Mouse (Mus musculus): ENCODE data around the gene Cfap61. TPM values are rescaled to one million over a fixed set of nuclear protein-coding genes. Genes with fewer than 3 reads are reported as not detected.

Gene Cfap61
- polyA plus RNA-seq, 1 experiment from 2014 or later = 1.4 TPM

DNA sequence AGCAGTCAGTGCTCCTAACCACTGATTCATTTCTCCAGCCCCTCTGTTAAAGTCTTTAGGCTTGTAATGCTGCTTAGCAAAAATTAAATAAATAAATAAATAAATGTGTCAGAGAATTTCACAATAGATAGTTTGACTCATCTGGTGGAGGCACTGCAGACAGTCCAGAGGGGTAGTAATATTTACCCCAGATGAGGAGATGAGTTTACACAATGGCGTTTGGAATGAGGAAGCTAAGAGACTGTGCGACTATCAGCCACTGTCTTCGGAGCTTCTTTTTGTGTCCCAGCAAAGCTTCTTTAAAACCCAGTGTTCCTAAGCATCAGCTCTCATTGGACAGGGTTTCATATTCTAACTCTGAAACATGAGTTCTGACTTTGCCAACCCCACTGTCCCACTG is 165.3 kb downstream of the Cfap61 start:
- 0 out of 2 replicates have a peak, but pooled peaks cover 2% of the 10 kb centered on the region for H3K27me3 ChIP-seq (ENCODE audit: control insufficient read depth, insufficient read depth, low read length)
- whole genome bisulfite sequencing = 75% methylated on average over 3 of the region's 3 CpGs
- H3K4me3 ChIP-seq (ENCODE audit: low read depth, low read length) = no peak overlapping the region
- H3K9ac ChIP-seq (ENCODE audit: low read length) = no peak overlapping the region
- H3K9me3 ChIP-seq (ENCODE audit: control insufficient read depth, low read length) = no peaks in the 10 kb centered on the region
- H3K4me1 ChIP-seq (replicated peaks; ENCODE audit: control insufficient read depth, insufficient read depth, low read length) = peaks cover 2% of the 10 kb centered on the region; the same call in 1 of the 2 replicates
- ATAC-seq (replicated peaks; ENCODE audit: low FRiP score) = no peak
- H3K4me2 ChIP-seq (ENCODE audit: low read depth, low read length, severe bottlenecking) = no peak overlapping the region
- no peak for DNase-seq (ENCODE audit: low spot score)
- H3K36me3 ChIP-seq (ENCODE audit: control insufficient read depth, insufficient read depth, low read length) = no peaks in the 10 kb centered on the region
- H3K27ac ChIP-seq (ENCODE audit: low read depth, low read length) = no peak overlapping the region

DNA sequence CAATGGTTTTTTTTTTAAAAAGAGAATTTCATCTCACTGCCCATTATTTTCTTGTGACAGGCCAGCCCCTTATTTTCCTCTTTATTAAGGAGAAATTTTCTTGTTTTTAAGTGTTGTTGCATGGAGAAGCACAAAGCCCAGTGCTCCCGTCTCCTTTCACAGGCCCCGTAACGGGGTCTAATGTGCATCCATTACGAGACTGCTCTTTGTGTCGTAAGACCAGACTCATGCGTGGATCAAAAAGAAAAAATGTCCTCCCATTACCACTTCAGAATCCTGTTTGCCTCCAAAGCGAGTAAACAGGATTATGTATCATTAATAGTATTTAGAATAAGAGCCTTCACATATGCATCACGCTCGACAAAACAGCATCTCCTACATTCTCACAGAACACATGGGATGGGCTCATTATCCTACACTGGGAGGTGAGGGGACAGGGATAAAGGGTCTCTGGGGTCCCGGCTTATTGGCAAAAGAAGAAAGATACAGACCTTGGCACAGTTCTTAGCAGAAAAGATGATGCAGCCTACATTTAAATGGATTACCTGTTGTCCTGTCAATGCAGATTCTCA is 166.0 kb downstream of the Cfap61 start:
- WGBS = 39% methylated on average over 10 of the region's 10 CpGs
- no peak overlapping the region for H3K4me3 ChIP-seq (ENCODE audit: low read depth, low read length)
- H3K4me1 ChIP-seq (replicated peaks; ENCODE audit: control insufficient read depth, insufficient read depth, low read length) = peaks cover 2% of the 10 kb centered on the region; the same call in 1 of the 2 replicates
- DNase-seq (ENCODE audit: low spot score) (no peak), ATAC-seq (replicated peaks; ENCODE audit: low FRiP score) (no peak)
- no peak overlapping the region for H3K9ac ChIP-seq (ENCODE audit: low read length)
- no peaks in the 10 kb centered on the region for H3K36me3 ChIP-seq (ENCODE audit: control insufficient read depth, insufficient read depth, low read length)
- no peaks in the 10 kb centered on the region for H3K9me3 ChIP-seq (ENCODE audit: control insufficient read depth, low read length)
- 0 out of 2 replicates have a peak, but pooled peaks cover 2% of the 10 kb centered on the region for H3K27me3 ChIP-seq (ENCODE audit: control insufficient read depth, insufficient read depth, low read length)
- H3K4me2 ChIP-seq (ENCODE audit: low read depth, low read length, severe bottlenecking) = no peak overlapping the region
- no peak overlapping the region for H3K27ac ChIP-seq (ENCODE audit: low read depth, low read length)

DNA sequence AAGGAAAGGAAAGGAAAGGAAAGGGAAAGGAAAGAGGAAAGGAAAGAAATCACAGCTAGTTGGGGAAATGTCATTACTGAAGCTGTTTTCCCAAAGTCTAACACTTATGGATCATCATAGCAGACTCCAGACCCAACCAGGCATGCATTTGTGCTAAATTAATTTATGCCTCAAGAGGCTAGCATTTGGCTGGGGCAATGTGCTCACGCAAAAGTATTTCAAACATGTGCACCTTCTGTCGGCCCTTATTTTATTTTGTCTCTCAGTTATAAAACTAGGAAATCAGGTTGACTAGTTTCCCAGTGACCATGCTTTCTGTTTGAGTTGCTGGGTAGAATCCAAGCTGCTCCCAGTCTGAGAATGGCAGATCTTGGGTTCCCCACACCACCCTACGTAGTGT is 168.0 kb downstream of the Cfap61 start:
- Histone ChIP-seq H3K27me3 (ENCODE audit: control insufficient read depth, insufficient read depth, low read length) (0 out of 2 replicates have a peak, but pooled peaks cover 2% of the 10 kb centered on the region), H3K4me1 (replicated peaks; ENCODE audit: control insufficient read depth, insufficient read depth, low read length) (peaks cover 2% of the 10 kb centered on the region; the same call in 1 of the 2 replicates), H3K4me2 (ENCODE audit: low read depth, low read length, severe bottlenecking) (no peak overlapping the region), H3K9ac (ENCODE audit: low read length) (no peak overlapping the region), H3K9me3 (ENCODE audit: control insufficient read depth, low read length) (no peaks in the 10 kb centered on the region), H3K27ac (ENCODE audit: low read depth, low read length) (no peak overlapping the region), H3K36me3 (ENCODE audit: control insufficient read depth, insufficient read depth, low read length) (no peaks in the 10 kb centered on the region), H3K4me3 (ENCODE audit: low read depth, low read length) (no peak overlapping the region)
- ATAC-seq (replicated peaks; ENCODE audit: low FRiP score) (no peak), DNase-seq (ENCODE audit: low spot score) (no peak)
- 82% methylated on average over 3 of the region's 3 CpGs for WGBS

DNA sequence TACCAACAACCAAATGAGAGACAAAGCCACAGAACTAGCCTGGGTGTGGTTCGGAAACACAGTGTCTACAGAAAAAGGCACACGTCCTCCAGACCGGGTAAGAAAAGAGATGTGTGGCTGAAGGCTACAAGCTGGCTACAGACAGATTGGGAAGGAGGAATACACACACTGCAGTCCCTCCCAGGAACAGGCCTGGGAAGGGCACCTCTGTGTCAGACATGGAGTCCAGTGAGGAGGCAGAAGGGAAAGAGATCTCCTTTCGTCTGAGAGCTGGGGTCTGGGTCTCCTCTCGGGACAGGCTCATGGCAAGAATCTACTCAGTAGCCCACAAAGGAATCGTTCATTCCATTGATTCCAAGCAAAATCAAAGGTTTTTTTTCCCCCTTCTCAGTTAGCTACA is 170.8 kb downstream of the Cfap61 start:
- DNase-seq (ENCODE audit: low spot score) = peak; percentile 43
- 75% methylated on average over 6 of the region's 6 CpGs for WGBS
- no peak overlapping the region for H3K4me2 ChIP-seq (ENCODE audit: low read depth, low read length, severe bottlenecking)
- no peak for ATAC-seq (replicated peaks; ENCODE audit: low FRiP score)
- no peak overlapping the region for H3K4me3 ChIP-seq (ENCODE audit: low read depth, low read length)
- H3K27me3 ChIP-seq (ENCODE audit: control insufficient read depth, insufficient read depth, low read length) = 0 out of 2 replicates have a peak, but pooled peaks cover 2% of the 10 kb centered on the region
- peaks cover 4% of the 10 kb centered on the region; the same call in 1 of the 2 replicates for H3K4me1 ChIP-seq (replicated peaks; ENCODE audit: control insufficient read depth, insufficient read depth, low read length)
- H3K27ac ChIP-seq (ENCODE audit: low read depth, low read length) = no peak overlapping the region
- no peak overlapping the region for H3K9ac ChIP-seq (ENCODE audit: low read length)
- H3K9me3 ChIP-seq (ENCODE audit: control insufficient read depth, low read length) = no peaks in the 10 kb centered on the region
- no peaks in the 10 kb centered on the region for H3K36me3 ChIP-seq (ENCODE audit: control insufficient read depth, insufficient read depth, low read length)

DNA sequence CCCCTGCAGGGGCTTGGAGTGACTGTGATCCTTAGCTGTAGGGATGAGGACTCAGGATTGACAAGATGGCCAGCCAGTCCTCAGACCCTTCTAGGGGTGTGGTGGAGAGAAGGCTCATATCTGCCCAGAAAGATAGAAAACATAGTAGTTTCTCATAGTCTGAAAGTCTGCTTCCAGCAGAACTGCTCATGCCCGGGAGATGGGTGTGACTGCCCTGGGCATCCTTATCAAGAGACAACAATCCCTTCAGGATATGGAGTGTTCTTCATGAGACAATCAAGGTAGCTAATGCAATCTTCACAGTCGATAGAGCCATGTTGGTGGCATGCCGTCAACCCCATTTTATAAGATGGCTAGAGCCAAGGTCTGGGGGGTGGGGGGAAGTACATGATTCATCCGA is 173.4 kb downstream of the Cfap61 start:
- WGBS = 96% methylated on average over 4 of the region's 4 CpGs
- Histone ChIP-seq H3K36me3 (ENCODE audit: control insufficient read depth, insufficient read depth, low read length) (no peaks in the 10 kb centered on the region), H3K27ac (ENCODE audit: low read depth, low read length) (no peak overlapping the region), H3K4me3 (ENCODE audit: low read depth, low read length) (no peak overlapping the region), H3K4me1 (replicated peaks; ENCODE audit: control insufficient read depth, insufficient read depth, low read length) (peaks cover 7% of the 10 kb centered on the region; the same call in 1 of the 2 replicates), H3K27me3 (ENCODE audit: control insufficient read depth, insufficient read depth, low read length) (no peaks in the 10 kb centered on the region), H3K9ac (ENCODE audit: low read length) (no peak overlapping the region), H3K4me2 (ENCODE audit: low read depth, low read length, severe bottlenecking) (no peak overlapping the region), H3K9me3 (ENCODE audit: control insufficient read depth, low read length) (no peaks in the 10 kb centered on the region)
- ATAC-seq (replicated peaks; ENCODE audit: low FRiP score) (no peak), DNase-seq (ENCODE audit: low spot score) (peak; percentile 11)

DNA sequence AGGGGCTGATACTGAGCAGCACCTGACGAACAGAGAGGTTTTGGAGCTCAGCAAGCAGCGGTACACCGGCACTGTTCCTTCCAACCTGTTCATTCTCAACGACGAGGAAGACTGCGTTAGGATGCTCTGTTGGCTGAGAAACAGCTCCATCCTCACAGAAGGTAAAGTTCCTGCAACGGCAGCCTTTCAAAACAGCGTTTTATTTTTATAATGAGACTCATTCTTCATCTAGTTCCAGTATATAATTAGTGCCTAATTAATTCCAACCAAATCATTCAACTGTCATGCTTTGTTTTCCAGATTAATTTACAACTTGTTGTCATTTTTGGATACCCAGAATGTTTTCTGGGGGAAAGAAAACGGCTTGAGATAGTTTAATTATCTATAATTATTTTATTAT is 175.3 kb downstream of the Cfap61 start:
- no peaks in the 10 kb centered on the region for H3K36me3 ChIP-seq (ENCODE audit: control insufficient read depth, insufficient read depth, low read length)
- WGBS = 56% methylated on average over 9 of the region's 9 CpGs
- H3K27me3 ChIP-seq (ENCODE audit: control insufficient read depth, insufficient read depth, low read length) = no peaks in the 10 kb centered on the region
- ATAC-seq (replicated peaks; ENCODE audit: low FRiP score) = no peak
- no peak overlapping the region for H3K27ac ChIP-seq (ENCODE audit: low read depth, low read length)
- H3K9ac ChIP-seq (ENCODE audit: low read length) = no peak overlapping the region
- H3K4me2 ChIP-seq (ENCODE audit: low read depth, low read length, severe bottlenecking) = no peak overlapping the region
- no peaks in the 10 kb centered on the region for H3K9me3 ChIP-seq (ENCODE audit: control insufficient read depth, low read length)
- H3K4me1 ChIP-seq (replicated peaks; ENCODE audit: control insufficient read depth, insufficient read depth, low read length) = peaks cover 7% of the 10 kb centered on the region; the same call in 1 of the 2 replicates
- H3K4me3 ChIP-seq (ENCODE audit: low read depth, low read length) = no peak overlapping the region
- no peak for DNase-seq (ENCODE audit: low spot score)

DNA sequence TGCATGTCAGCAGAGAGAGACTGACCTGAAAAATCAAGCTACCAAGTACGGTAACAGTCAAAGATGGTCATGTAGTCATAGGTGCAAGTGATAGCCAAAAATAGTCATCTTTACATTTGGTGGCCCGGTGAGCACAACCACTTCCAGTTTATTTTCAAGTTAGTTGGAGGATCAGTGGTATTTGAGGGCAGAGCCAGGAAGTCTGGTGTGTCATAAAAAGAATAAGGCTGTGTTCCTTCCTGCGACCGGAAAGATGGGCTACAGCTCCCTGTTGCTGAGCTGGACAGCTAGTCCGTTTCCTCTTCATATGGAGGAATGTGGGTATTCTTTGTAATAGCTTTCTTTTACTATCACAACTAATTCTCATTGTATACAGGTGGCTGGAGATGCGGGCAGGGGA is 181.7 kb downstream of the Cfap61 start:
- Histone ChIP-seq H3K27me3 (ENCODE audit: control insufficient read depth, insufficient read depth, low read length) (no peaks in the 10 kb centered on the region), H3K9ac (ENCODE audit: low read length) (no peak overlapping the region), H3K4me2 (ENCODE audit: low read depth, low read length, severe bottlenecking) (no peak overlapping the region), H3K9me3 (ENCODE audit: control insufficient read depth, low read length) (no peaks in the 10 kb centered on the region), H3K36me3 (ENCODE audit: control insufficient read depth, insufficient read depth, low read length) (no peaks in the 10 kb centered on the region), H3K4me3 (ENCODE audit: low read depth, low read length) (no peak overlapping the region), H3K27ac (ENCODE audit: low read depth, low read length) (no peak overlapping the region), H3K4me1 (replicated peaks; ENCODE audit: control insufficient read depth, insufficient read depth, low read length) (peaks cover 10% of the 10 kb centered on the region; the same call in 1 of the 2 replicates)
- ATAC-seq (replicated peaks; ENCODE audit: low FRiP score) = no peak
- WGBS = 92% methylated on average over 6 of the region's 6 CpGs
- DNase-seq (ENCODE audit: low spot score) = peak; percentile 35

DNA sequence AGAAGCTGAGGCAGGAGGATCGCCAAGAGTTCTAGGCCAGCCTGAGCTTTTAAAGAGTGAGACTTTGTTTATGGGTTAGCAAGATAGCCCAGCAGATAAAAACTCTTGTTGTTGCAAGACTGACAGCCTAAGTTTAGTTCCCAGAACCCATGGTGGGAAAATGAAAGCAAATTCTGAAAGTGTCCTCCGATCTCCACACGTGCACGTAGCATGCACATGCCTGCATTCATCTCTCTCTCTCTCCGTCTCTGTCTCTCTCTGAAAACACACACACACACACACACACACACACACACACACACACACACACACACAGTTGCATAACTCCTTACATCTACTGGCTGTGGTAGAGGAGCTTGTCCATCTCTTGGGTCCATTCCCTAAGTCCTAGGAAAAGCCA is 182.1 kb downstream of the Cfap61 start:
- no peak overlapping the region for H3K4me3 ChIP-seq (ENCODE audit: low read depth, low read length)
- 95% methylated on average over 5 of the region's 5 CpGs for WGBS
- no peaks in the 10 kb centered on the region for H3K27me3 ChIP-seq (ENCODE audit: control insufficient read depth, insufficient read depth, low read length)
- no peaks in the 10 kb centered on the region for H3K9me3 ChIP-seq (ENCODE audit: control insufficient read depth, low read length)
- ATAC-seq (replicated peaks; ENCODE audit: low FRiP score) (no peak), DNase-seq (ENCODE audit: low spot score) (no peak)
- no peak overlapping the region for H3K27ac ChIP-seq (ENCODE audit: low read depth, low read length)
- no peaks in the 10 kb centered on the region for H3K36me3 ChIP-seq (ENCODE audit: control insufficient read depth, insufficient read depth, low read length)
- H3K9ac ChIP-seq (ENCODE audit: low read length) = no peak overlapping the region
- peaks cover 10% of the 10 kb centered on the region; the same call in 1 of the 2 replicates for H3K4me1 ChIP-seq (replicated peaks; ENCODE audit: control insufficient read depth, insufficient read depth, low read length)
- H3K4me2 ChIP-seq (ENCODE audit: low read depth, low read length, severe bottlenecking) = no peak overlapping the region

All from forebrain, embryonic 11.5 days (tissue).